Mouse (Mus musculus): Measurements from ENCODE around the gene Nr4a3.

The Nr4a3 gene

DNA sequence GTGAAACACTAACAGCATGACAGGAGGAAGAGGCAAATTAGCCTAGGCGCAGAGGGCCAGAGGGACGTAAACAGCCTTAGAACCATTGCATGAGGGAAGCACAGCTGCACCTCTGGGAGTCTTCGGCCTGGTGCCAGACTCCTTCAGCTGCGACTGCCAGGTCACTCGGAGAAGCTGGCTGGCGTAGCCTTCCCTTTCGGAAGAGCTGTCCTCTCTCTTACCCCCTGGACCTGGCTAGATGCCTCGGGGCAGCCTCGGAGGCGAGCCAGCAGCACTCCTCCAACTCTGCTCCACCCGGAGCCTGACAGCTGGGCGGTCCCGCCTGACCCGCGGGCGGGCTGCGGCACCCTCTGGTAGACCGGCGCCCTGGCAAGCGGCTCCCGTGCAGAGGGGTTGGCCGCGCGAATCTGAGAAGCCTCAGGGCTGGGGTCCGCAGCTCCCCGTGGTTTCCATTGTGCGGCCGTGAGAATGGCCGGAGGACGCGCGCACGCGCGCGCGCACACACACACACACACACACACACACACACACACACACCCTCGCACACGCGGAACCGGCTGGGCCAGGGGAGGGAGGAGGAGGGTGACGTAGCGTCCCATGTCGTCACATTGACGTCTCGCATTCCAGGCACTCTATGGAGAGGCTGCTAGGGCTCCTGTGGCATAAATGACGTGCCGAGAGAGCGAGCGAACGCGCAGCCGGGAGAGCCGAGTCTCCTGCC is at the start of gene Nr4a3:
TSS of gene Nr4a3 (plus strand) at position 663 of the 721 bp plus-strand sequence.
- peak; percentile 52 for DNase-seq (ENCODE audit: low spot score in 2 of 2)

DNA sequence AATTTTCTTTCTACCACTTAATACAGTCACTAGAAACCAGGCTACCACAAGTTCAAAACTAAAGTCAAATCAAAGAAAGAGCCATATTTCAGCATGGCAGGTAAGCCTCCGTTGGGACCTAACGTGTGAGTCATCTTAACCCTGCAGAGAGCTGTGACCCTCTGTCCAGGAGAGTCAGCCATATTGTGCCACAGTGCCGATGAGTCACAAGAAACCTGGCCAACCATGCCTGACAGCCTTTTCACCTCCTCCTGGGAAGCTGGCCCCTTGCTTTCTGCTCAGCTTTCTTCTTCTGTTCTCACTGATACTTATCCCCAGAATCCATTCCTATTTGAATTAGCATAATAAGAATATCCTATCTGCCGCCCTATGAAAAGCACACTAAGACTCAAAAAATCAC is 42.0 kb upstream of the Nr4a3 start:
- no peak for DNase-seq (ENCODE audit: low spot score in 2 of 2)

DNA sequence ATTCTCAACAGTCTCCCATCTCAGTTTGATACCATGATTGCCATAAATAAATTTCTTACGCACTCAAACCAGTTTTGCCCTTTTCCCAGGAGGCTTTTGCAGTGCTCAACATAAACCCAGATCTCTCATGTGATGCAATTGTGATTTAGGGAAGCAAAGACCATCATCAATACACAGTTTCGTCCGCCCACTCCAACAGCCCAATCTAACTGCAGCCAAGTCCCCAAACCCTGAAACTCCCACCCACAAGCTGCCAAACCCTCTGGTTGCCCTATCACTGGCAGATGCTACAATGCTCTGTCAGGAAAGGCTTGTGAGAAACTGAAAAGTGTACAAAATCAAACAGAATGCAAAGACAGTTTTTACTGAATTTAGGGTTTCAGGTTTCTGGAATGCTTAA is 41.5 kb upstream of the Nr4a3 start:
- DNase-seq (ENCODE audit: low spot score in 2 of 2): no peak

DNA sequence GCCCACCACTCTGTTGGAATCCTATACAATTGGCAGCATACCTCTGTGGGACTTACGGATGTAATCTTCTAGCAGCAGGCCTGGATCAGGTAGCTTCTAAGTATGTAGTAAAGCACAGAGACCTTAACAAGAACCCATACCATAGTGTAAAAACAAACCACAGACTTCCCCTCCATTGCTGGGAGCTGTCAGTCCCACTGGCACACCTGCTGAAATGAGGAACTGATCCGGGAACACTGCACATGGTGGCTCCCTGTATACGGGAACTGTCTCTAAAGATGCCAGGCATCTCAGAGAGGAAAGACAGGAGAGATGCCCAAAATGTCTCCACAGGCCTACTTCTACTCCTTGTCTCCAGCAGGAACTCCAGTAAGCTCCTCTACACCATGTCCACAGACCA is 38.6 kb upstream of the Nr4a3 start:
- no peak for DNase-seq (ENCODE audit: low spot score in 2 of 2)

DNA sequence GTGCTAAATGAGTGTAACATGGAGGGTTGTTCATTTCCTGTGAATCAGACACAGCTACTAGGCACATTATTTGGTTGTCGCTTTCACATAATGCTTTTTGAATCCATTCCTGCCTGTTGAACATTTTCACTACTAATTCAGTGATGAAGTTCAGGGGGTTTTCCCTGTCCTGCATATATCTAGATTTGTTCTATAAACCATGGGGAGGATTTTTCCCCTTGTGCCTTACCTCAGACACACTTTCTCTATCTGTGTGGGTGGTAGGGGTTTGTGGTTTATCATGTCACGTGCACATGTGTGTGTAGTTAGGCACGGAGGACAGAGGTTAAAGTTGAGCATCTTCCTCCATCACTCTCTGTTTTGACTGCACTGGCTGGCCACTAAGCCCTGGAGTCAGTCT is 32.7 kb upstream of the Nr4a3 start:
- DNase-seq (ENCODE audit: low spot score in 2 of 2): no peak

DNA sequence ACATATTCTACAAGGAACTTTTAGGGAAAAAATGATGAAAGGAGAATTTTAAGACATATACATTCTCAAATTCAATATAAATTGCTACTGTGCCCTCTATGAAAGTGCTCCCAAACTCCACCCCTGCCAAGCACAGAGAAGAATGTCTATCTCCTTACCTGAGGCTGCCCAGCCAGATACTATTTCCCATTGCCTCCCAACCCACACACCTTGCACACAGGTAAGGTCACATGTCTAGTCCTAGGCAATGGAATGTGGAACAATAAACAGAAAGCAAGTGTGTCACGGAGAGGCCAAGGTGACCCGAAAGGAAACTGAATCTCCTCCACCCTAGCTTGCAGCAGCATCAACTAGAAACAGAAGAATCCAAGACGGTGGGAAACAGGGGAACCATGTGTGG is 22.0 kb upstream of the Nr4a3 start:
- DNase-seq (ENCODE audit: low spot score in 2 of 2): no peak

DNA sequence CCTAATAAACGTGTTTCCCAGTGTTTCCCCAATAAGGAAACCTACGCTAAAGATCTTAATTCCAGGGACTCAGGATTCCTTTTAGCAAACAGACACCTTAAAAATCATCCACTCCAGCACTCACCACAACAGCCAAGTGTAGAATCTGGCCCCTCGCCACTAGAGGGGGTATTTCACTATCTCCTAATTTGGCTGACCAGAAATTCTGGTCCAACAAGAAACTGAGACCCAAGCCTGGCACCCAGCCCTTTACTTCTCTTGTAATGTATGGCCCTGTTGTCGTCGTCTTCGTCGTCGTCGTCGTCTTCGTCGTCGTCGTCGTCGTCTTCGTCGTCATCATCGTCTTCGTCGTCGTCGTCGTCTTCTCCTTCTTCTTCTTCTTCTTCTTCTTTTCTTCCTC is 15.3 kb upstream of the Nr4a3 start:
- DNase-seq (ENCODE audit: low spot score in 2 of 2): peak in 1 of 2 experiments; percentile 46

DNA sequence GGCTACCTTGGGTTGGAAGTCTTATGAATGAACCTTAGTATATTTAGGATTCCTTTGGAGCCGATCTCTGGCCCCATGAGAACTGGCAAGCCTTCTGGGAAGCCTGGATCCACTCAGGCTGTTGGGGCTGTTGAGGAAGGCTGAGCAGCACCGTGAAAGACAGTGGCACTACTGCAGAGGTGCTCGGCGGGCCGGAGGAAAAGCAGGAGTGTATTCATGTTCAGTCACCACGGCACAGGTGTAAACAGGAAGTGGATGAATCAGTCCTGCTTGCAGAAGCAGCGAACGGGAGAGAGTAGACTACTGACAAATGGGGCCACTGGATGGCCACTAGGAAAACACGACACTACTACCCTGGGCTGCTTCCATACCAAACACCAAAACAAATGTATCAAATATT is 10.7 kb upstream of the Nr4a3 start:
- DNase-seq (ENCODE audit: low spot score in 2 of 2): no peak

DNA sequence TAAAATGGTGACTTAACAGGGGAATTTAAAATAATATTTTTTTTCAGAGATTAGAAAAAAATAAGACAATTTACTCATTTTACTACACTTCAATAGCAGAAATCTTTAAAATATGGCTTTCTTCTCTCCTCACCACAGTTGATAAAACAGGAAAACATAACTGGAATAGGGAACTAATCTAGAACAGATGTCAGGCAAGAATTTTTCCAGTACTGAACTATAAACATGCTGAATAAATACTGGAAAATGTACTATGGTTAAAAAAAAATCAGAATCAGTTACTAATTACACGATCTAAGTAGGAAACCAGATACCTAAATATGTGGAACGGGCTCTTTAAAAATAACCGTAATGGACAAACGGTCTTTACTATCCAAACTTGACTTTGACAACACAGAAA is 7.3 kb upstream of the Nr4a3 start:
- no peak for DNase-seq (ENCODE audit: low spot score in 2 of 2)

DNA sequence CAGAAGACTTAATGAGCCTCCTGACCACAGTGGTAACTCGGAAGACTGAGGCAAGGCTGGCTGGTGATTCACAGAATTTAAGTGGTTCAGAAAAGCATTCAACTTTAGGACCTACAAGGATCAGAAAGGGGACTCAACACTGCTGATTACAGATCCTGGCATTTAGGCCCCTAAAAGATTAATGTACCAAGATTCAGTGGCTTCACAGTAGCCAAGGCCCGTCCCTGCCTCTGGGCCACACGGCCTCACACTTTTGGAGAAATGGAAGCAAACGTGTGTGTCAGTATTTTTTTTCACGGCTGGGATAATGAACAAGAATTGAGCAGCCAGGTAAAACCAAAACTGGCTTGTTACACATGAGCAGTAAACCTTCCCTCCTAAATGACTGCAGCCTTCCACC is 6.1 kb upstream of the Nr4a3 start:
- no peak for DNase-seq (ENCODE audit: low spot score in 2 of 2)

DNA sequence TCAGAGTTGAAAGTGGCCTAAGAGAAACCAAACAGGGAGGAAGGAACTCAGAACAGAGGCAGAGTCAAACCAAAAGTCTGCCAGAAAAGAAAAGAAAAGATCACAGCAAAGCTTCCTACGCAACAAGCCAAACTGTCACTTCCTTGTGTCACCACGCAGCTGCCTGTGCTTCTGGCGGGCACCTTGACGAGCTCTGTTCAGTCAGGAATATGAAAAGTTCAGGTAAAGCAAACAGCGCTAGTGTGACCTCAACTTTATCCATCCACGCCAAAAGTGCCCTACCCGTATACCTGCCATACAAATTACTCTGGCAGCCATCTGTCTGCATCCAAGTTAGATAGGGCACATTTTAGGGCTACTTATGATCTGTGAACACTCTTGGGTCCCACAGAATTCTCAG is 5.2 kb upstream of the Nr4a3 start:
- peak; percentile 27 to 42 for DNase-seq (ENCODE audit: low spot score in 2 of 2)

DNA sequence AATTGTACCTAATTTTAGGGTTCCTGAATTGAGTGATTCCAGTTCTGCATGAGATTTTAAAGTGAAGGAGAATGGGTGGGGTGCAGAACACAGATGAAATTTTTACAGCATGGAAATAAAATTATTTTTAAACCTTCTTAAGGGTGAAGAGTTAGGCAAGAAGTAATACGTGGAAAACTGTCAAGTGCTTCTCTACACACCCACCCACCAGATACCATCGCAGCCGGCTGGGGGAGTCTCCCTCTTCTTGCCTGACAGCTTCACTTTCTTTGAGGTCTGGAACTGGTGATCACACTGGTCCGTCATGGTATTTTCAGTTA is 2.5 kb upstream of the Nr4a3 start:
- DNase-seq (ENCODE audit: low spot score in 2 of 2): no peak

DNA sequence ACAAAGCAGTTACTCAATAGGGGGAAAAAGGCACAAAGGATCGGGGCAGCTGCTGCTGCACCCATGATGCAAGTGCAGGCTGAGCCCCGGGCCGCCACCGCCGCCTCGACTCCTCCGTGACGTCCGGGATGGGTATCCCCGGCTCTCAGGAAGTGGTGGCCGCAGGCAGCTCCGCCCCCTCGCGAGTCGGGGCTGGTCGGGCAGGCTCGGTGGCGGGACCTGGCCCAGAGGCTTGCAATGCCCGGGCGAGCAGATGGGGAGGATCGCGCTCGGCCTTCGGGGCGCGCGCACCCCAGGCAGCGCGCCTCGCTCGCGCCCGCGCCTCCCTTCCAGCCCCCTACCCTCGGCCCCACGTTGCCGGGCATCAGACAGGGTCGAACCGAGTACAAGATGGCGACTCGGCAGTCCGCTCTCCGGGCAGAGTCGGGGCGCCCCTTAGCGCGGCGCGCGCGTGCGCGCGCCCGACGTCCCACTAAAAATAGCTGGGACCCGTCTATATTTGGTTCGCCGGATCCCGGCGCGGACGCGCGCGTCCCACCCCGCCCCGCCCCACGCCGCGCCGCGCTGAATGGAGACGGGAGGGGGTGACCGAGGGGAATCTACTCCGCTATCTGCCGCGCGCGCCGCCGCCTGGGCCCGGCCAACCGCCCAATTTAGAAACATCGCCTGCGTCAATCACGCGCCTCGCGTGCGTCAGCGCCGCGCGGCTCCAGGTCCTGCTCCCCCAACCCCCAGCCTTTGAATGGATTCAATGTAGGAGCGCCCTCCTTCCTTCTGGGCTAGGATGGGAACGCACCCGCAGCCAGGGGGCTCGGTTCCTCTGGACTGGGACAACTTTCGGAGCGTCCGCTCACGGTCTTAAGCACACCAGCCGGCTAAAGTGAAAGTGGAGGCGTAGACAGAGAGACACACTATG is 1.9 kb upstream of the Nr4a3 start:
- peak; percentile 85 for DNase-seq (ENCODE audit: low spot score in 2 of 2)

DNA sequence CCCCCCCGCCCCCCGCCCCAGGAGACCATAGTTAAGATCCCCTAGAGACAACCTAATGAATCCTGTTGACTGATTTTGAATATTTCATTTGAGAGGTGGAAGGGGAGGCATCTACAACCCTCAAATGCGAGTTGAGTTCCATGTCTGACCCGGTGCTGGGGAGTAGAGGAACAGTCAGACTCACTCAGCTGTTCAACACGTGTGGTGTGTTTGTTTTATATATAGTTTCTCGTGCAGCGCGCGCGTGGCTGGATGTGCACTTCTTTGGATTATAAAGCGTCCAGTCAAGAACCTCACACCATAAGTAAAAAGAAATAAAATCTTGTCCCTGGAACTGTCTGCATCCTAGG is 837 bp upstream of the Nr4a3 start:
- no peak for DNase-seq (ENCODE audit: low spot score in 2 of 2)

DNA sequence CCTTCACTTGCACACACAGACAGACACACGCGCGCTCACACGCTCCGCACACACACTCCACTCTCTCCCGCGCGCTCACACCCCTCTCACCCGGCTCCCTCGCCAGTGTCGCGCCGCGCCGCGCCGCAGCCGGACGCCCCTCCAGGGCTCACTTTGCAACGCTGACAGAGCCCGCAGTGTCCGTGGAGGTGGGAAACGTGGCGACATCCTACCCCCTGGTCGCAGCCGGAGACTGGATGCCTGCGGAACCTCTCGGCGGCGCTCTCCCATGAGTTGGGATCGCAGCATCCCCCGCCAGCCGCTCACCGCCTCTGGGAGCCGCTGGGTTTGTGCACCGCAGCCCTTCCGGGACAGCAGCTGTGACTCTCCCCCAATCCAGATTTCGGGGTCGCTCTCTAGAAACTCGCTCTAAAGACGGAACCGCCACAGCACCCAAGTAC is 348 bp downstream of the Nr4a3 start:
- DNase-seq (ENCODE audit: low spot score in 2 of 2): peak; percentile 33 to 41

DNA sequence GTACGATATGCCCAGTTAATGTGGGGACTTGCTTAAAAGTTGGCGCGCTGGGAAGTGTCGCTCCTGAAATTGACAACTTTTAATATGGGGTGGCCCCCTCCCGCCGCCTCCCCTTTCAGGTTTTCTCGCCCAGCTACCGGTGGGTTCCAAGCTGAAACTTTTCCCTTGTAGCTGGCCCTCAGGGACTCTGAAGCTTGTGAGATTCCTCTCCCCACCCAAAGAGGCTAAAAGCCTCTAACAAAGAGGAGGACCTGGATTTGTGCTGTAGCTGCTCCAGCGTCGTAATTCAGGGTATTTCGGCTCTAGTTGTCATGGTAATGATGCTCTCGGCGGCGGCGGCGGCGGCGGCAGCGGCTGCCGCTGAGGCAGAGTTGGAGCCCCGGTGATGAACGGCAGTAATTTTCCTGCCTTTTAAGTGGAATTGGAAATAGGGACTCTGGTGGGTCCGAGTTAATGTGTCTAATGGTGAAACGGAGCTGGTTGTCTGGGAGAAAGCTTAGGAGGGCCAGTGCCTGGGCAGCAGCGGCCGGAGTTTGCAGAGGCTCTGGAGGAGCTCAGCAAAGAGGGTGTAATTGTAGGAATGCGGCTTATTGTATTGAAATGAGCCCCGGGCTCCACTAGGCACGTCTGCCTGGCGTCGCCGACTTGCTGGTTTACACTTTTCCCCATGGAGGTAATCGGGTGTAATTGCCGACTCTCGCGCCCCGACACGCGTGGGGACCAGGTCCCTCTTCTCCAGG is 938 bp downstream of the Nr4a3 start:
- no peak for DNase-seq (ENCODE audit: low spot score in 2 of 2)

DNA sequence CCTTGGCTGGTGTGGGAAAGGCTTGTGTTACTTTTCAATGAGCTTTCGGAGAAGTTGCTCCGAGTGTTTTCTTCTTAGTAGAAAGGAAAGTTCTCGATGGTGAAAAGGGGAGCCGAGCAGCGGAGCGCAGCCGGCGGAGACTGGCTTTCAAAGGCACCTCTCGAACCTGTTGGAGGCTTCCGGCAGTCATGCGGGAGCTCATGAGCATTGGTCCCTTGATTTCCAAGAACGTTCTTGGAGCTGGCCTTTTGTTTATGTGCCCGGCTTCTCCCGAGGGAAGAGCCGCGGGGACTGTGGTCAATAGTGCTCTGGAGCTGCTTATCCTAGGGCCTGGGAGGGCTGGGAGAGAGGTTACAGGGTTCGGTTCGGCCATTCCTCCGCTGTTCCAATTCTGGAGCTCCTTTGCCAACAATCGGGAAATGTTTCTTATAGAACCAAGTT is 1.5 kb downstream of the Nr4a3 start:
- DNase-seq (ENCODE audit: low spot score in 2 of 2): no peak

DNA sequence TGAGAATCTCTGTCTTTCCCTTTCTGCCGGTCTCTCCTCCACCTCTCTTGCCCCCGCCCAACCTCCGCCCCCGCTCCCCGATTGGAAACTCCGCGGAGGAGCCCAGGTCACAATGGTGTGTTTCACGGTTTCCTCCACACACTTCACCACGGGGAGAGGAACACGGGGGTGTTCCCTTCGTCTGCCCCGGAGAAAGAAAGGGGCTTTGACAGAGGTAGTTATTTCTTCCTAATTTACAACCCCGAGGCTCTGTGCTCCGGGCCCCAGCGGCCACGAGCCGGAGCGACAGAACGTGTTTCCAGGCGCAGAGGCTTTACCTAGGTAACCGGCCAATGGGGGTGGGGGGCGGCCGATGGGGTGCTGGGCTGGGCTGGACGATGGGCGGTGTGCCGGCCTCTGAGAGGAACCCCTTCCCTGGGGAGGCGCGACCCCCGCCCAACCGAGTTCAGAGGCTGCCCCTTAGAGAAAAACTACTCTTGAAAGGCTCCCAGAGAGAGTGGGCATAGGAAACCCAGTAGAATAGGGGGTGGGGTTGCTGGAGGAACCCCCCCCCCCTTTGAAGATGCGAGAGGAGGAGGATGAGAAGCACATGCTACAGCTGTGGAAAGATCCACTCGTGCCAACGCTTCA is 2.3 kb downstream of the Nr4a3 start:
- peak in 1 of 2 experiments; percentile 28 for DNase-seq (ENCODE audit: low spot score in 2 of 2)

DNA sequence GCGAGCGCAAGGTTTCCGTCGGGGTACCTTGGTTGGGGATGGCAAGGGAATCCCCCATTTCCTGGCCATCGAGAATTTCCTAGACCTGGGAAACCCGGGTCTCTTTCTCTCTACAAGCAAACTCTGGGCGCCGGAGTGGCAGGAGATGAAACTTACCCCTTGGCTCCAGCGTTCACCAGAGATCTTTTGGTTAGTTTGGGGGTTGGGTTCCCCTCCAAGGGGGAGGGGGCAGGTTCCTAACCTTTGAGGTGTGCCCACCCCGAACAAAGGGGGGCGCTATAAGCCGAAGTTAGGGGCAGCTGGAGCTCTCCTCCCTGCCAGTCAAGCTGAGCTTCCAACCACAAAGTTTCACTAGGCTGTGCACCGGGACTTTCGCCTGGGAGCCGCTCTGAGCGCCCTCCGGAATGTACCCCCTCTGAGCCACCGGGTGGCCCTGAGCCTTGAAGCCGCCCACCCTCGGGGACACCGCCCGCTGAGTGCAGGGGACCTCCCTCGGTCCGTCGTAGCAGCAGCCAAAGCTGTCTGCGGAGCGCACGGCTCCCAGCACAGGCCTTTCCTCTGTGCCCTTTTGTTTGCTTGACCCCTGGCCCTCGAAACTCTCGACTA is 2.9 kb downstream of the Nr4a3 start:
- DNase-seq (ENCODE audit: low spot score in 2 of 2): peak; percentile 19 to 40

DNA sequence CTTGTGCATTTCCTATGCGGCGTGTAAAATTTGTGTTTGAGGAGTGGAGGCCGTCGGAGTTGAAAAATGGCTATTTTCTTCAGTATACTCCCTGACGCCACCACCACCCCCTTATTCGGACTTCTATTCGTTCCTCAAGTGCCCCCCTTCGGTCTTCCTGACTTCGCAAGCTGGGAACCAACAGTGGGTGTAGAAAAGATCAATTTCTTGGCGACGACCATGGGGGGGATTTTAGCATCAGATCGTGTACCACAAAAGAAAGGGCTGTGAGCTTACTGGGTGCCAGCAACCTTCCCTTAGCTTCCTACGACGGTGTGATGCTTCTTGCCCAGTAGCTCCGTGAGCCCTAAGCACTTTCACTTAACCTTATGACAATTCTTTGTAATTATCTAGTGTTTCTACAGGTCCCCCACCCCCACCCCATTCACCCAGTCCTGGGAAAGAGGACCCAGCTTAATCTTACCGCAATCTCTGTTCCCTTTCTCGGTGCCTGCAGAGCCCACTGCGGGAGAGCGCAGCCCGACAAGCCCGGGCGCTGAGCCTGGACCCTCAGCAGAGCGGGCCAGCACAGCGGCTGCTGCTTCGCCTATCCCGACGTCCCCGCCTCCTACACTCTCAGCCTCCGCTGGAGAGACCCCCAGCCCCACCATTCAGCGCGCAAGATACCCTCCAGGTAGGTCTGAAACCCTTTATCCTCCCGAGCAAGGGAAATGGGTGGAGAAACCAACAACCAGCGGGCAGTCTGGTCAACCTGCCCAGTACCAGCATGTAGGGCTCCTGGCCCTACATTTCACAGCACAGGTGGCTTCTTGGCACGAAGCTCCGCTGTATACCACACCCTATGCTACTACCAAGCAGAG is 3.7 kb downstream of the Nr4a3 start:
- DNase-seq (ENCODE audit: low spot score in 2 of 2): no peak

DNA sequence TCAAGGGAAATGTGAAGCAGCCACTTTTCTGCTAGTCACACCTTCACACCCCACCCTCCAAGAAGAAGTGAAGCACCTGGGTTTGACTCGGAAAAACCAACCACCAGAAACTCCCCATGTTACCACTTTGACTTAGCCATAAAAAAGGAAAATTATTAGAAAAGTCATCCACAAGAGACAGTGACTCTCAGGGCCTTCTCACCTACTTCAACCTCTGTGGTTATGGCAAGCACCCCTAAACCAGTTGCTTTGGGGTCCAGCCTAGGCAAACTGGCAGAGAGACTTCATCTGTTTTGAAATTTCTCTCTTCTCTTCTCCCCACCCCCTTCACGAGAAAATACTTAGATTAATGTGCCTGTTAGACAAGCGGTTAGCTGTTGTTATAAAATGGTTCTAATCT is 5.1 kb downstream of the Nr4a3 start:
- DNase-seq (ENCODE audit: low spot score in 2 of 2): no peak

All from thymus, postnatal 10 days (tissue).